Mouse (Mus musculus): Measurements from ENCODE around the gene Acsl1. TPM values are rescaled to one million over a fixed set of nuclear protein-coding genes. Genes with fewer than 3 reads are reported as not detected.
"Not testable (repeated sequence)": the region's sequence is repeated elsewhere in the genome, so short reads cannot be mapped to it uniquely, and the experiment has no call there.

The Acsl1 gene
- total and polyA plus RNA-seq, 2 experiments from 2014 or later, result 291 to 297 TPM

- Histone ChIP-seq H3K4me3 (ENCODE audit: low read depth, low read length) (no peak overlapping the region), H3K36me3 (replicated peaks; ENCODE audit: control insufficient read depth, insufficient read depth, low read length) (peaks cover 16% of the 10 kb centered on the region), H3K4me2 (ENCODE audit: low read depth, low read length) (no peak overlapping the region), H3K9me3 (replicated peaks; ENCODE audit: control insufficient read depth, low read length) (no peaks in the 10 kb centered on the region), H3K4me1 (ENCODE audit: control insufficient read depth, insufficient read depth) (no peaks in the 10 kb centered on the region), H3K9ac (replicated peaks; ENCODE audit: low read depth, low read length) (no peak overlapping the region), H3K27me3 (ENCODE audit: control insufficient read depth, insufficient read depth, low read length) (no peaks in the 10 kb centered on the region), H3K27ac (ENCODE audit: low read depth) (no peak overlapping the region)
- DNase-seq (ENCODE audit: low spot score), result no peak
- no peak for TF ChIP-seq CTCF (IDR thresholded peaks at IDR 0.05; ENCODE audit: low read depth)
- TF ChIP-seq EP300 (IDR thresholded peaks at IDR 0.05; ENCODE audit: low read depth), result no peak
- ATAC-seq (ENCODE audit: insufficient read depth, low read depth), result no peak
- 70% methylated on average over 19 of the region's 19 CpGs for WGBS
These were observed 99.0 kb downstream of the Acsl1 start for GRCm38 (mm10) chr8:46569659-46570441.

GRCm38 (mm10) chr8:46570673-46571072 lies 99.8 kb downstream of the Acsl1 start:
- no peak for DNase-seq (ENCODE audit: low spot score)
- no peaks in the 10 kb centered on the region for H3K9me3 ChIP-seq (replicated peaks; ENCODE audit: control insufficient read depth, low read length)
- H3K4me1 ChIP-seq (ENCODE audit: control insufficient read depth, insufficient read depth), result no peaks in the 10 kb centered on the region
- no peak overlapping the region for H3K4me2 ChIP-seq (ENCODE audit: low read depth, low read length)
- H3K27me3 ChIP-seq (ENCODE audit: control insufficient read depth, insufficient read depth, low read length), result no peaks in the 10 kb centered on the region
- TF ChIP-seq EP300 (IDR thresholded peaks at IDR 0.05; ENCODE audit: low read depth), result no peak
- TF ChIP-seq CTCF (IDR thresholded peaks at IDR 0.05; ENCODE audit: low read depth), result no peak
- no peak overlapping the region for H3K27ac ChIP-seq (ENCODE audit: low read depth)
- WGBS, result 95% methylated on average over 9 of the region's 14 CpGs
- H3K4me3 ChIP-seq (ENCODE audit: low read depth, low read length), result no peak overlapping the region
- H3K9ac ChIP-seq (replicated peaks; ENCODE audit: low read depth, low read length), result no peak overlapping the region
- H3K36me3 ChIP-seq (replicated peaks; ENCODE audit: control insufficient read depth, insufficient read depth, low read length), result peaks cover 21% of the 10 kb centered on the region
- ATAC-seq (ENCODE audit: insufficient read depth, low read depth), result no peak

GRCm38 (mm10) chr8:46573446-46573845 lies 102.6 kb downstream of the Acsl1 start:
- ATAC-seq (ENCODE audit: insufficient read depth, low read depth), result no peak
- H3K4me1 ChIP-seq (ENCODE audit: control insufficient read depth, insufficient read depth), result no peaks in the 10 kb centered on the region
- no peaks in the 10 kb centered on the region for H3K9me3 ChIP-seq (replicated peaks; ENCODE audit: control insufficient read depth, low read length)
- H3K9ac ChIP-seq (replicated peaks; ENCODE audit: low read depth, low read length), result no peak overlapping the region
- no peak for TF ChIP-seq CTCF (IDR thresholded peaks at IDR 0.05; ENCODE audit: low read depth)
- TF ChIP-seq EP300 (IDR thresholded peaks at IDR 0.05; ENCODE audit: low read depth), result no peak
- H3K4me3 ChIP-seq (ENCODE audit: low read depth, low read length), result no peak overlapping the region
- H3K27ac ChIP-seq (ENCODE audit: low read depth), result no peak overlapping the region
- H3K27me3 ChIP-seq (ENCODE audit: control insufficient read depth, insufficient read depth, low read length), result no peaks in the 10 kb centered on the region
- peaks cover 40% of the 10 kb centered on the region for H3K36me3 ChIP-seq (replicated peaks; ENCODE audit: control insufficient read depth, insufficient read depth, low read length)
- WGBS, result 94% methylated on average over 2 of the region's 2 CpGs
- no peak overlapping the region for H3K4me2 ChIP-seq (ENCODE audit: low read depth, low read length)
- DNase-seq (ENCODE audit: low spot score), result no peak

- no peak overlapping the region for H3K4me3 ChIP-seq (ENCODE audit: low read depth, low read length)
- DNase-seq (ENCODE audit: low spot score) (no peak), ATAC-seq (ENCODE audit: insufficient read depth, low read depth) (no peak)
- TF ChIP-seq CTCF (IDR thresholded peaks at IDR 0.05; ENCODE audit: low read depth) (no peak), EP300 (IDR thresholded peaks at IDR 0.05; ENCODE audit: low read depth) (no peak)
- no peaks in the 10 kb centered on the region for H3K4me1 ChIP-seq (ENCODE audit: control insufficient read depth, insufficient read depth)
- H3K27me3 ChIP-seq (ENCODE audit: control insufficient read depth, insufficient read depth, low read length), result no peaks in the 10 kb centered on the region
- H3K9me3 ChIP-seq (replicated peaks; ENCODE audit: control insufficient read depth, low read length), result no peaks in the 10 kb centered on the region
- no peak overlapping the region for H3K27ac ChIP-seq (ENCODE audit: low read depth)
- no peak overlapping the region for H3K4me2 ChIP-seq (ENCODE audit: low read depth, low read length)
- WGBS, result 88% methylated on average over 2 of the region's 2 CpGs
- H3K9ac ChIP-seq (replicated peaks; ENCODE audit: low read depth, low read length), result no peak overlapping the region
- H3K36me3 ChIP-seq (replicated peaks; ENCODE audit: control insufficient read depth, insufficient read depth, low read length), result peaks cover 45% of the 10 kb centered on the region
These were observed 103.1 kb downstream of the Acsl1 start for GRCm38 (mm10) chr8:46573964-46574363.

GRCm38 (mm10) chr8:46578794-46579193 lies 108.0 kb downstream of the Acsl1 start:
- Histone ChIP-seq H3K4me2 (ENCODE audit: low read depth, low read length) (no peak overlapping the region), H3K4me3 (ENCODE audit: low read depth, low read length) (no peak overlapping the region), H3K4me1 (ENCODE audit: control insufficient read depth, insufficient read depth) (no peaks in the 10 kb centered on the region), H3K27me3 (ENCODE audit: control insufficient read depth, insufficient read depth, low read length) (no peaks in the 10 kb centered on the region), H3K36me3 (replicated peaks; ENCODE audit: control insufficient read depth, insufficient read depth, low read length) (peaks cover 63% of the 10 kb centered on the region), H3K27ac (ENCODE audit: low read depth) (no peak overlapping the region), H3K9me3 (replicated peaks; ENCODE audit: control insufficient read depth, low read length) (no peaks in the 10 kb centered on the region), H3K9ac (replicated peaks; ENCODE audit: low read depth, low read length) (no peak overlapping the region)
- ATAC-seq (ENCODE audit: insufficient read depth, low read depth) (no peak), DNase-seq (ENCODE audit: low spot score) (no peak)
- 86% methylated on average over 9 of the region's 9 CpGs for WGBS
- TF ChIP-seq CTCF (IDR thresholded peaks at IDR 0.05; ENCODE audit: low read depth) (no peak), EP300 (IDR thresholded peaks at IDR 0.05; ENCODE audit: low read depth) (no peak)

GRCm38 (mm10) chr8:46584328-46584727 lies 113.5 kb downstream of the Acsl1 start:
- H3K27me3 ChIP-seq (ENCODE audit: control insufficient read depth, insufficient read depth, low read length); H3K4me1 ChIP-seq (ENCODE audit: control insufficient read depth, insufficient read depth); DNase-seq (ENCODE audit: low spot score); H3K27ac ChIP-seq (ENCODE audit: low read depth); H3K9ac ChIP-seq (replicated peaks; ENCODE audit: low read depth, low read length); H3K4me3 ChIP-seq (ENCODE audit: low read depth, low read length); H3K9me3 ChIP-seq (replicated peaks; ENCODE audit: control insufficient read depth, low read length); H3K4me2 ChIP-seq (ENCODE audit: low read depth, low read length); ATAC-seq (ENCODE audit: insufficient read depth, low read depth): not testable (repeated sequence)
- WGBS, result 73% methylated on average over 4 of the region's 4 CpGs
- H3K36me3 ChIP-seq (replicated peaks; ENCODE audit: control insufficient read depth, insufficient read depth, low read length), result peaks cover 18% of the 10 kb centered on the region

All from heart, postnatal 0 days (tissue).